26 mouse cellular contexts compared by ENCODE assay signal in the genomic region with DNA sequence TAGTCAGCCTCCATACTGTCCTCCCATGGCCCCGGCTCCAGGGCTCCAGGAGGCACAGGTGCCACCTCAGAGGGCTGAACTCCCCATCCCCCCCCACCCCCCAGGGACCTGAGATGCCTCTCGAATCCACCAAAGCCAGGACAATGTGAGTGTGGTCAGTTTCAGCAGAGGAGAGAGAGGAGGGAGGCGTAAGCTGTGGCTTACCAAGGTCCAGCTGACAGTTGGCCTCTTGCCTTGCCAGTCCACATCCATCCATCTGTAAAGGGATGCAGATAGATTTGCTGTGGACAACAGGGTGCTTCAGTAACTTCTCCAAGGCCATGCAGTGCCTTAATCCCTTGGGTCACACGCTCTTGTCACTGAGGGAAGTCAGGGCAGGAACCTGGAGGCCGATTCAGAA.
"Had no signal": no experiment of that assay in that cellular context is flagged by ENCODE, and none has a peak within 500 bp of the region (broad histone marks: within the 10 kb centered on the region; RNA-seq: fewer than 3 reads in every experiment).

No protein-coding gene starts in this region.

- ATAC-seq: forebrain, postnatal 0 days; hindbrain, postnatal 0 days; intestine, embryonic 16.5 days had no signal

- H3K36me3 ChIP-seq: heart, embryonic 13.5 days; heart, embryonic 15.5 days; hindbrain, embryonic 13.5 days; hindbrain, embryonic 15.5 days; kidney, embryonic 15.5 days; limb, embryonic 13.5 days; limb, embryonic 15.5 days had no signal

- H3K4me3 ChIP-seq: heart, adult 2 months; heart, embryonic 13.5 days; heart, embryonic 15.5 days; hindbrain, embryonic 13.5 days; hindbrain, embryonic 15.5 days; kidney, embryonic 15.5 days; limb, embryonic 13.5 days; limb, embryonic 15.5 days had no signal

- H3K27ac ChIP-seq: heart, adult 2 months; heart, embryonic 13.5 days; heart, embryonic 15.5 days; hindbrain, embryonic 13.5 days; hindbrain, embryonic 15.5 days; hindbrain, postnatal 0 days; kidney, embryonic 15.5 days; kidney, postnatal 0 days; limb, embryonic 13.5 days; limb, embryonic 15.5 days had no signal

- H3K9me3 ChIP-seq: hindbrain, embryonic 15.5 days; kidney, embryonic 15.5 days; limb, embryonic 15.5 days had no signal

- DNase-seq: forebrain, postnatal 0 days; gastrocnemius, postnatal 14 days; gastrocnemius, postnatal 36 days; heart, adult 11 months; heart, adult 2 months; heart, postnatal 14 days; heart, postnatal 36 days; kidney, adult 11 months; kidney, adult 2 months; kidney, adult 9 months; kidney, postnatal 14 days; kidney, postnatal 36 days; layer of hippocampus, adult 9-11 months; layer of hippocampus, postnatal 36 days; left cerebral cortex, postnatal 4 days had no signal

- H3K9ac ChIP-seq: forebrain, postnatal 0 days; heart, embryonic 13.5 days; heart, embryonic 15.5 days; hindbrain, embryonic 13.5 days; hindbrain, embryonic 15.5 days; kidney, embryonic 15.5 days; limb, embryonic 13.5 days; limb, embryonic 15.5 days had no signal

- H3K4me2 ChIP-seq: heart, embryonic 11.5 days; heart, embryonic 13.5 days; heart, embryonic 15.5 days; hindbrain, embryonic 13.5 days; hindbrain, embryonic 15.5 days; kidney, embryonic 15.5 days; limb, embryonic 13.5 days; limb, embryonic 15.5 days had no signal

- H3K27me3 ChIP-seq: heart, embryonic 13.5 days; heart, embryonic 15.5 days; hindbrain, embryonic 13.5 days; hindbrain, embryonic 15.5 days; kidney, embryonic 15.5 days; limb, embryonic 13.5 days; limb, embryonic 15.5 days had no signal
